Mouse (Mus musculus) brain, embryonic 14.5 days (tissue): ENCODE measurements around the gene Cacna2d1.

Experiments used
- CTCF ChIP-seq: fragments of 200-500 bp; IDR thresholded peaks from 2 replicates; pipeline ENCODE4 v1.5.1; 2012; ENCODE audit warnings: inconsistent platforms, mild to moderate bottlenecking, moderate library complexity, borderline replicate concordance; ENCODE audit not compliant: insufficient read depth, insufficient read length; ENCODE audit errors: extremely low read depth
- POLR2A ChIP-seq: fragments of 200-500 bp; IDR thresholded peaks from 2 replicates; pipeline ENCODE4 v1.6.1; 2012; ENCODE audit warnings: mild to moderate bottlenecking, inconsistent platforms, borderline replicate concordance; ENCODE audit not compliant: poor library complexity, insufficient read depth, insufficient read length, severe bottlenecking; ENCODE audit errors: extremely low read depth

- no peak for TF ChIP-seq CTCF
- no peak for TF ChIP-seq POLR2A
Observed at GRCm38 (mm10) chr5:16293223-16293622, 358.7 kb downstream of the Cacna2d1 start.
